ENCODE assay signal across 18 mouse cellular contexts in the genomic region with DNA sequence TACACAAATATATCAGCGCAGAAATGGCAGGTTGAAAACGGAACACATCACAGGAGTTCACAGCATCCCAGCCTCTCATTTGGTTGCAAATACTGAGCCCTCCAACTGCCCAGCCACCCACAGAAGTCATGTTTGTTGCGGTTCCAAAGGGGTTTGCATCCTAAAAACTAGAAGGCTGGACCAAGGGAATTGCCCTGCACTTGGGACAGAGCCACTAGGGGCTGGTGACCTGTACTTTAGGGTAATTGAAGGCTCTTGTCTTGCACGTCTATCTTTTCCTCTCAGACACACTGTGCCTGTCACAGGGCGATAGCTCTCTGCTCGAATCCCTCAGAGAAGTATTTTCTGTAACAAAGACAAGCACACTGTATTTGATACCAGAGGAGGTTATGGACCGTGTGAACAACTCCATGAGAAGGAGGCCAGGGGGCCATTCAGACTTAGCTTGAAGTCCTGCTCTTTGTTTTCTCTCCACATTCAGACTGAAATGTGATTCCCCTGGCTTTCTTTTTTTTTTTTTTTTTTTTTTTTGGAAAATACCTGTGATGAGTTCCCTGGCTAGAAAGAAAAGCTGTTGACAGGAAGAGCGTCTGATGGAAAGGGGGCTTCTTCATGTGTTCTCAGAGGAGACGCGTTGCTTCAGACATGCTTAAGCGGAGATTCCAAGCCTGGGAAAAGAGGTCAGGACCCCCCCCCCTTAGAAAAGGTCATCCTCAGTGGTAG. TPM values are rescaled to one million over a fixed set of nuclear protein-coding genes. Genes with fewer than 3 reads are reported as not detected.
DNase-seq lines count a peak whose midpoint lies in the region; ATAC-seq and TF ChIP-seq lines count a peak whose summit lies in the region.
"Had no signal": no experiment of that assay in that cellular context is flagged by ENCODE, and none has a peak within 500 bp of the region (broad histone marks: within the 10 kb centered on the region; RNA-seq: fewer than 3 reads in every experiment).

No protein-coding gene starts in this region.

- no peaks in the 10 kb centered on the region for H3K9me3 ChIP-seq in forebrain, embryonic 10.5 days
- H3K9me3 ChIP-seq in forebrain, postnatal 0 days (ENCODE audit: low read length), result no peaks in the 10 kb centered on the region
- no peaks in the 10 kb centered on the region for H3K9me3 ChIP-seq in liver, embryonic 12.5 days (replicated peaks)
- H3K9me3 ChIP-seq: hindbrain, embryonic 15.5 days; limb, embryonic 13.5 days; midbrain, embryonic 10.5 days had no signal

- no peak overlapping the region for H3K4me3 ChIP-seq in forebrain, embryonic 10.5 days
- no peak overlapping the region for H3K4me3 ChIP-seq in forebrain, postnatal 0 days (ENCODE audit: low read depth, low read length)
- H3K4me3 ChIP-seq in kidney, adult 2 months (ENCODE audit: insufficient read depth, low read depth, low read length), result no peak overlapping the region
- H3K4me3 ChIP-seq in liver, adult 2 months (ENCODE audit: insufficient read depth, low read depth, low read length), result no peak overlapping the region
- no peak overlapping the region for H3K4me3 ChIP-seq in liver, embryonic 12.5 days
- no peak overlapping the region for H3K4me3 ChIP-seq in brown adipose tissue, adult 24 weeks (ENCODE audit: insufficient read depth, low read depth, low read length)
- H3K4me3 ChIP-seq: hindbrain, embryonic 15.5 days; limb, embryonic 13.5 days; midbrain, embryonic 10.5 days had no signal

- H3K27ac ChIP-seq in forebrain, embryonic 10.5 days, result no peak overlapping the region
- H3K27ac ChIP-seq in forebrain, postnatal 0 days (ENCODE audit: low read depth, low read length), result no peak overlapping the region
- H3K27ac ChIP-seq in kidney, adult 2 months (ENCODE audit: insufficient read depth, low read depth, low read length), result peak overlapping the region; percentile 85
- H3K27ac ChIP-seq in liver, adult 2 months (replicated peaks; ENCODE audit: insufficient read depth, low read depth, low read length), result peak overlapping the region; percentile 55
- H3K27ac ChIP-seq in liver, embryonic 12.5 days, result no peak overlapping the region
- H3K27ac ChIP-seq in brown adipose tissue, adult 24 weeks (replicated peaks; ENCODE audit: low read depth, low read length), result peak overlapping the region; percentile 100; the same call in 1 of the 2 replicates
- H3K27ac ChIP-seq: hindbrain, embryonic 15.5 days; limb, embryonic 13.5 days; midbrain, embryonic 10.5 days had no signal

- H3K9ac ChIP-seq in forebrain, postnatal 0 days, result no peak overlapping the region
- no peak overlapping the region for H3K9ac ChIP-seq in liver, adult 2 months (ENCODE audit: low read depth, low read length)
- H3K9ac ChIP-seq in liver, embryonic 12.5 days, result no peak overlapping the region
- H3K9ac ChIP-seq: hindbrain, embryonic 15.5 days; limb, embryonic 13.5 days had no signal

- H3K79me2 ChIP-seq in liver, adult 2 months (ENCODE audit: control insufficient read depth, insufficient read depth, low read length), result no peaks in the 10 kb centered on the region; the same call in none of the 2 replicates

- TF ChIP-seq POLR2A in kidney, adult 2 months (IDR thresholded peaks at IDR 0.05; ENCODE audit: low read depth, low read length), result no peak
- TF ChIP-seq POLR2A in liver, adult 2 months (IDR thresholded peaks at IDR 0.05; ENCODE audit: extremely low read depth, insufficient read depth, low read length), result no peak

- no peaks in the 10 kb centered on the region for H3K36me3 ChIP-seq in forebrain, embryonic 10.5 days (replicated peaks)
- no peaks in the 10 kb centered on the region for H3K36me3 ChIP-seq in forebrain, postnatal 0 days (ENCODE audit: insufficient read depth)
- H3K36me3 ChIP-seq in kidney, adult 2 months (ENCODE audit: control insufficient read depth, insufficient read depth, low read length), result no peaks in the 10 kb centered on the region
- no peaks in the 10 kb centered on the region for H3K36me3 ChIP-seq in liver, adult 2 months (ENCODE audit: control insufficient read depth, insufficient read depth, low read length)
- H3K36me3 ChIP-seq in liver, embryonic 12.5 days, result no peaks in the 10 kb centered on the region
- H3K36me3 ChIP-seq: hindbrain, embryonic 15.5 days; limb, embryonic 13.5 days; midbrain, embryonic 10.5 days had no signal

- peaks cover 60% of the 10 kb centered on the region for H3K4me1 ChIP-seq in forebrain, embryonic 10.5 days
- H3K4me1 ChIP-seq in forebrain, postnatal 0 days (ENCODE audit: insufficient read depth), result no peaks in the 10 kb centered on the region
- H3K4me1 ChIP-seq in kidney, adult 2 months (ENCODE audit: control insufficient read depth, insufficient read depth, low read length), result peaks cover 11% of the 10 kb centered on the region
- peaks cover 15% of the 10 kb centered on the region for H3K4me1 ChIP-seq in liver, adult 2 months (ENCODE audit: control insufficient read depth, insufficient read depth, low read length)
- peaks cover 23% of the 10 kb centered on the region for H3K4me1 ChIP-seq in liver, embryonic 12.5 days
- peaks cover 7% of the 10 kb centered on the region; the same call in 1 of the 2 replicates for H3K4me1 ChIP-seq in brown adipose tissue, adult 24 weeks (ENCODE audit: control insufficient read depth, insufficient read depth, insufficient read length, low read length)

- H3K4me2 ChIP-seq in forebrain, postnatal 0 days (ENCODE audit: low read depth), result no peak overlapping the region
- no peak overlapping the region for H3K4me2 ChIP-seq in liver, embryonic 12.5 days
- H3K4me2 ChIP-seq: hindbrain, embryonic 15.5 days had no signal

- DNase-seq in forebrain, embryonic 10.5 days (ENCODE audit: extremely low spot score, low spot score), result peak; percentile 25
- no peak for DNase-seq in forebrain, postnatal 0 days
- no peak for DNase-seq in kidney, adult 2 months
- DNase-seq in kidney, adult 9 months, result no peak
- no peak for DNase-seq in liver, adult 2 months (ENCODE audit: extremely low read depth, low read depth, low spot score)
- DNase-seq in c-Kit-positive CD71-positive TER-119-positive erythroid progenitor cells, embryonic 14.5 days (ENCODE audit: low spot score), result no peak
- DNase-seq: adrenal gland, postnatal 14 days; cerebellum, adult 11-12 months; cerebellum, postnatal 10 days; gastrocnemius, postnatal 25 days; right cerebral cortex, postnatal 14 days; thymus, postnatal 14 days had no signal

- no peak for ATAC-seq in forebrain, postnatal 0 days
- ATAC-seq in liver, embryonic 12.5 days, result no peak
- ATAC-seq: lung, postnatal 0 days had no signal

- 41% methylated on average over 11 of the region's 11 CpGs for WGBS in forebrain, embryonic 10.5 days
- 32% methylated on average over 11 of the region's 11 CpGs for WGBS in forebrain, postnatal 0 days
- 57% methylated on average over 11 of the region's 11 CpGs for WGBS in kidney, adult 2 months
- 79% methylated on average over 11 of the region's 11 CpGs for WGBS in liver, adult 2 months
- 59% methylated on average over 11 of the region's 11 CpGs for WGBS in liver, embryonic 12.5 days (ENCODE audit: insufficient replicate concordance)

- TF ChIP-seq CTCF in forebrain, postnatal 0 days (IDR thresholded peaks at IDR 0.05; ENCODE audit: low read depth), result no peak
- no peak for TF ChIP-seq CTCF in kidney, adult 2 months (conservative IDR thresholded peaks at IDR 0.05; ENCODE audit: insufficient read depth, insufficient read length, low read depth, low read length)
- TF ChIP-seq CTCF in liver, adult 2 months (IDR thresholded peaks at IDR 0.05; ENCODE audit: low read depth, low read length), result no peak

- H3K27me3 ChIP-seq in forebrain, embryonic 10.5 days (ENCODE audit: poor library complexity, severe bottlenecking), result peaks cover 42% of the 10 kb centered on the region
- H3K27me3 ChIP-seq in forebrain, postnatal 0 days (ENCODE audit: insufficient read depth, low read length), result no peaks in the 10 kb centered on the region; the same call in 1 of the 2 replicates
- no peaks in the 10 kb centered on the region for H3K27me3 ChIP-seq in kidney, adult 2 months (replicated peaks; ENCODE audit: control insufficient read depth, insufficient read depth, low read length)
- H3K27me3 ChIP-seq in liver, adult 2 months (ENCODE audit: control insufficient read depth, insufficient read depth, low read length), result no peaks in the 10 kb centered on the region
- H3K27me3 ChIP-seq in liver, embryonic 12.5 days (replicated peaks), result peaks cover 48% of the 10 kb centered on the region

RNA-seq across cellular contexts. Expression of gene Tmem135, which starts 2.7 kb away (rescaled TPM):
- polyA plus RNA-seq in forebrain, embryonic 10.5 days (2016; fragmentation: Nextera tagmentation; extraction: Ambion mirVana), result 16.1 and 16.5 TPM in 2 replicates
- 19.2 and 23.2 TPM in 2 replicates for total RNA-seq in forebrain, postnatal 0 days (2014; rRNA removed)
- polyA plus RNA-seq in forebrain, postnatal 0 days (2015; fragmentation: Nextera tagmentation; extraction: Ambion mirVana), result 20.0 and 27.9 TPM in 2 replicates
- polyA plus RNA-seq in kidney, adult 2 months (2012; rRNA removed), result 53.6 and 100 TPM in 2 replicates
- 60.4 and 60.5 TPM in 2 replicates for total RNA-seq in liver, adult 2 months (2014; rRNA removed)
- polyA plus RNA-seq in liver, adult 2 months (2012; rRNA removed), result 101 and 108 TPM in 2 replicates
- polyA plus RNA-seq in liver, embryonic 12.5 days (2016; fragmentation: Nextera tagmentation; extraction: Ambion mirVana), result 16.0 and 16.7 TPM in 2 replicates
- 128 and 134 TPM in 2 replicates for polyA plus RNA-seq in brown adipose tissue, adult 24 weeks (2012; ENCODE audit: insufficient read depth, insufficient read length, missing spikeins)

RNA-seq across cellular contexts. Expression of gene Fzd4, which starts 2.9 kb away (rescaled TPM):
- 5.9 and 6.8 TPM in 2 replicates for polyA plus RNA-seq in forebrain, embryonic 10.5 days (2016; fragmentation: Nextera tagmentation; extraction: Ambion mirVana)
- 3.1 and 3.8 TPM in 2 replicates for total RNA-seq in forebrain, postnatal 0 days (2014; rRNA removed)
- 1.3 and 1.5 TPM in 2 replicates for polyA plus RNA-seq in forebrain, postnatal 0 days (2015; fragmentation: Nextera tagmentation; extraction: Ambion mirVana)
- polyA plus RNA-seq in kidney, adult 2 months (2012; rRNA removed), result 28.7 and 31.2 TPM in 2 replicates
- total RNA-seq in liver, adult 2 months (2014; rRNA removed), result 11.5 and 12.1 TPM in 2 replicates
- polyA plus RNA-seq in liver, adult 2 months (2012; rRNA removed), result 4.8 and 6.3 TPM in 2 replicates
- 3.5 and 4.5 TPM in 2 replicates for polyA plus RNA-seq in liver, embryonic 12.5 days (2016; fragmentation: Nextera tagmentation; extraction: Ambion mirVana)
- polyA plus RNA-seq in brown adipose tissue, adult 24 weeks (2012; ENCODE audit: insufficient read depth, insufficient read length, missing spikeins), result 57.1 and 88.8 TPM in 2 replicates

Comparison
In these comparisons a context has a peak if more than half of its experiments do, and no peak if none do; other contexts are left out.
1. H3K27ac ChIP-seq: peak in kidney, adult 2 months (single experiment), liver, adult 2 months (single experiment) and brown adipose tissue, adult 24 weeks (single experiment); none in forebrain, embryonic 10.5 days (single experiment), forebrain, postnatal 0 days (single experiment) and liver, embryonic 12.5 days (single experiment).